Mouse (Mus musculus): ENCODE data around the gene Adamtsl1.

DNA sequence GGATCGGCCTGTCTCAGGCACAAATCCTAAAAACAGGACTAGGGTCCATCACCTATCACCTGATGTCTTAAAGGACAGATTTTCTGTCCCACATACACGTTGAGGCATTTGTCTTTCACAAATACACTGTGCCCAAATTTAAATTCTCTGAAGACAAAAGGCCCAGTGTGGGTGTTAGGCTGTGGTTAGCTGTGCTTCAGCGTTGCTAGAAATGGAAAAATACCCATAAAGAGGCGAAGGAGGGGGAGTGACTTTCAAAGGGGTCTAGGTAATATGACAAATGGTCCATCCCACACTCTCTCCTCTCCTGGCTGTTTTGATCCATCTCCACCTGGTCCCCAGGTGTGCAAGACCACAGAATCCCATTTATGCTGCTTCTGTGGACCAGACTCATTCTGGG lies 404.4 kb downstream of the Adamtsl1 start:
- TF ChIP-seq CTCF (IDR thresholded peaks at IDR 0.05) (no peak), EP300 (IDR thresholded peaks at IDR 0.05) (no peak)
